Mouse (Mus musculus): ENCODE results near the gene Erp29. TPM values are rescaled to one million over a fixed set of nuclear protein-coding genes. Genes with fewer than 3 reads are reported as not detected.

The Erp29 gene
- polyA plus RNA-seq, 1 experiment: 109 TPM

DNA sequence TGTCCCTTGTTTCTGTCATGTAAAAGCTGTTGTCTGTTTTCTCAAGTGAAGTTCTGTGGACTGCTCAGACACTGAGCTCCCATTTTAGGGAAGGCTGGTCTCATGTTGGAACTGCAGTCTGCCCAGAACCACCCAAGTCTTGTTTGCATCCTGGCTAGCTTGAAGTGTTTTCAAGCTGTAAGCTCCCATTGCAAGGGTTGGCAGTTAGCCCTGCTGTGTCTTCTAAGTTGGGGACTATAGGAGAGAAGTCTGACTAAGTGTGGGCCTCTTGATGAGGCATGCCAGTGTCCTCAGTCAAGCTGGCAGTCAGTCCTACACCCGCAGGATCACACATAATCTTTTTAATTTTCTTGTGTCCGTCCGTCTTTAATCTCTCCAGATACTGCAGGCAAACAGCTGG is 23.4 kb downstream of the Erp29 start:
- Histone ChIP-seq H3K79me2 (ENCODE audit: control insufficient read depth, insufficient read depth) (no peaks in the 10 kb centered on the region), H3K27me3 (ENCODE audit: control insufficient read depth, insufficient read depth, insufficient read length) (no peaks in the 10 kb centered on the region), H3K4me3 (ENCODE audit: insufficient read depth, poor library complexity, severe bottlenecking) (no peak overlapping the region), H3K79me3 (ENCODE audit: low read depth) (no peaks in the 10 kb centered on the region), H3K36me3 (ENCODE audit: control insufficient read depth, insufficient read depth) (peaks cover 99% of the 10 kb centered on the region), H3ac (ENCODE audit: control insufficient read depth, insufficient read length, low read depth) (no peak overlapping the region)
- TF ChIP-seq FOSL1 (IDR thresholded peaks at IDR 0.05; ENCODE audit: insufficient read depth, low read length, poor library complexity, severe bottlenecking): no peak
- no peak for TF ChIP-seq CTCF (IDR thresholded peaks at IDR 0.05; ENCODE audit: control insufficient read depth, insufficient read depth, insufficient read length)
- TF ChIP-seq USF1 (IDR thresholded peaks at IDR 0.05; ENCODE audit: low read depth): no peak
- no peak for TF ChIP-seq MYOD1 (IDR thresholded peaks at IDR 0.05; ENCODE audit: control insufficient read depth, insufficient read length, low read depth)

DNA sequence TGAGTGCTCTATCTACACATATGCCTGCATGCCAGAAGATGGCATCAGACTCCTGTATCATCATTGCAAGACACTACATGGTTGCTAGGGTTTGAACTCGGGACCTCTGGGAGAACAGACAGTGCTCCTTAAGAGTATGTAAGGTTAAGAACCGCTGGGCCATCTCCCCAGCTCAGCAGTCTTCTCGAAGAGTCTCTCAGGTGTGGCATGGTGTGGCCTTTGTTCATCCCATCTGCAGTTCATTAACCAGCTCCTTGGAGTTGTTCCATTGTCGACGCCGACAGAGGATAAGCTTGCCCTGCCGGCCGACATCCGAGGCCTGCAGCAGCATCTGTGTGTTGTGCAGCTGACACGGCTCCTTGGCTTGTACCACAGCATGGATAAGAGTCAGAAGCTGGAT is 29.0 kb downstream of the Erp29 start:
- Histone ChIP-seq H3K79me2 (ENCODE audit: control insufficient read depth, insufficient read depth) (no peaks in the 10 kb centered on the region), H3K79me3 (ENCODE audit: low read depth) (peaks cover 3% of the 10 kb centered on the region), H3K36me3 (ENCODE audit: control insufficient read depth, insufficient read depth) (peaks cover 98% of the 10 kb centered on the region), H3K27me3 (ENCODE audit: control insufficient read depth, insufficient read depth, insufficient read length) (no peaks in the 10 kb centered on the region), H3K4me3 (ENCODE audit: insufficient read depth, poor library complexity, severe bottlenecking) (no peak overlapping the region), H3ac (ENCODE audit: control insufficient read depth, insufficient read length, low read depth) (no peak overlapping the region)
- TF ChIP-seq MYOD1 (IDR thresholded peaks at IDR 0.05; ENCODE audit: control insufficient read depth, insufficient read length, low read depth) (no peak), USF1 (IDR thresholded peaks at IDR 0.05; ENCODE audit: low read depth) (no peak), CEBPB (IDR thresholded peaks at IDR 0.05; ENCODE audit: low read depth) (no peak), MYOG (IDR thresholded peaks at IDR 0.05; ENCODE audit: control insufficient read depth, extremely low read depth, insufficient read length) (no peak), FOSL1 (IDR thresholded peaks at IDR 0.05; ENCODE audit: insufficient read depth, low read length, poor library complexity, severe bottlenecking) (no peak), MAX (IDR thresholded peaks at IDR 0.05) (no peak), CTCF (IDR thresholded peaks at IDR 0.05; ENCODE audit: control insufficient read depth, insufficient read depth, insufficient read length) (no peak)

- no peaks in the 10 kb centered on the region for H3K79me2 ChIP-seq (ENCODE audit: control insufficient read depth, insufficient read depth)
- H3ac ChIP-seq (ENCODE audit: control insufficient read depth, insufficient read length, low read depth): no peak overlapping the region
- H3K27me3 ChIP-seq (ENCODE audit: control insufficient read depth, insufficient read depth, insufficient read length): no peaks in the 10 kb centered on the region
- H3K79me3 ChIP-seq (ENCODE audit: low read depth): peaks cover 3% of the 10 kb centered on the region
- TF ChIP-seq CEBPB (IDR thresholded peaks at IDR 0.05; ENCODE audit: low read depth): no peak
- TF ChIP-seq CTCF (IDR thresholded peaks at IDR 0.05; ENCODE audit: control insufficient read depth, insufficient read depth, insufficient read length): no peak
- TF ChIP-seq USF1 (IDR thresholded peaks at IDR 0.05; ENCODE audit: low read depth): no peak
- TF ChIP-seq MYOD1 (IDR thresholded peaks at IDR 0.05; ENCODE audit: control insufficient read depth, insufficient read length, low read depth): no peak
- TF ChIP-seq MAX (IDR thresholded peaks at IDR 0.05): no peak
- no peak for TF ChIP-seq FOSL1 (IDR thresholded peaks at IDR 0.05; ENCODE audit: insufficient read depth, low read length, poor library complexity, severe bottlenecking)
- no peak for TF ChIP-seq MYOG (IDR thresholded peaks at IDR 0.05; ENCODE audit: control insufficient read depth, extremely low read depth, insufficient read length)
- peaks cover 98% of the 10 kb centered on the region for H3K36me3 ChIP-seq (ENCODE audit: control insufficient read depth, insufficient read depth)
- H3K4me3 ChIP-seq (ENCODE audit: insufficient read depth, poor library complexity, severe bottlenecking): no peak overlapping the region
Observed at GRCm38 (mm10) chr5:121422787-121423186, 29.5 kb downstream of the Erp29 start.

DNA sequence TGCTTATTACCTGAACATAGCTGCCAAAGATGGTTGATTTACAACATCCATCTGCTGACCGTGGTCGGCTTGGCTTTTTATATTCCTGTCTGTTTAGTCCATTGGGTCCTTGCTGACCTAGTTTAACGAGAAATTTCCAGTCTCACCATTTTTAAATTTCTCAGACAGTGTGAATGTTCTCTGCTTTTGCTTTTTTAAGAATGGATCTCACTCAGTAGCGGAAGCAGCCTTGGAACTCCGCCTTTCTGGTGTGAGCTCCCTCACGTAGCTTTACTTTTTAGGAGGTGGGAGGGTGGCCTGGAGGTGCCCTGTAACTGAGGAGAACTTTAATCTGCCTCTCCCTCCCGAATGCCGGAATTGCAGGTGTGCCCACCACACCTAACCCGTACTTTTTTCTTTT is 31.6 kb downstream of the Erp29 start:
- H3K79me3 ChIP-seq (ENCODE audit: low read depth): peaks cover 7% of the 10 kb centered on the region
- H3ac ChIP-seq (ENCODE audit: control insufficient read depth, insufficient read length, low read depth): no peak overlapping the region
- no peaks in the 10 kb centered on the region for H3K27me3 ChIP-seq (ENCODE audit: control insufficient read depth, insufficient read depth, insufficient read length)
- H3K4me3 ChIP-seq (ENCODE audit: insufficient read depth, poor library complexity, severe bottlenecking): no peak overlapping the region
- H3K79me2 ChIP-seq (ENCODE audit: control insufficient read depth, insufficient read depth): peaks cover 7% of the 10 kb centered on the region
- TF ChIP-seq MYOG (IDR thresholded peaks at IDR 0.05; ENCODE audit: control insufficient read depth, extremely low read depth, insufficient read length) (no peak), CTCF (IDR thresholded peaks at IDR 0.05; ENCODE audit: control insufficient read depth, insufficient read depth, insufficient read length) (no peak), MAX (IDR thresholded peaks at IDR 0.05) (no peak), CEBPB (IDR thresholded peaks at IDR 0.05; ENCODE audit: low read depth) (no peak), USF1 (IDR thresholded peaks at IDR 0.05; ENCODE audit: low read depth) (no peak), MYOD1 (IDR thresholded peaks at IDR 0.05; ENCODE audit: control insufficient read depth, insufficient read length, low read depth) (no peak), FOSL1 (IDR thresholded peaks at IDR 0.05; ENCODE audit: insufficient read depth, low read length, poor library complexity, severe bottlenecking) (no peak)
- H3K36me3 ChIP-seq (ENCODE audit: control insufficient read depth, insufficient read depth): peaks cover 97% of the 10 kb centered on the region

DNA sequence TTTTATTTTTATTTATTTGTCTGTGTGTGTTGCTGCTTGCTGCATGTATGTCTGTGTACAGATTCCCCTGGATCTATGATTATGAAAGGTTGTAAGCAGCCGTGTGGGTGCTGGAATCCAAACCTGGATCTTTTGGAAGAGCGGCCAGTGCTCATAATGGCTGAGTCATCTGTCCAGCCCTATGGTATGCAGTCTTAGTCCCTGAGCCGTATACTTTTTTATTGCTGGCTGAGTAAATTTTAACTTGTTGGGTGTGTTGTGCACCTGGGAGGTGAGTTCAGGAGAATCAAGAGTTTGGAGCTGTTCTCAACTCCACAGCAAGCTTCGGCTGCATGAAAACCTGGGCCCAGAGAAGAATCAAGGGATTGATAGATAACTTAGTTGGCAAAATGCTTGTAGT is 41.3 kb downstream of the Erp29 start:
- H3K27me3 ChIP-seq (ENCODE audit: control insufficient read depth, insufficient read depth, insufficient read length): no peaks in the 10 kb centered on the region
- H3K36me3 ChIP-seq (ENCODE audit: control insufficient read depth, insufficient read depth): peaks cover 82% of the 10 kb centered on the region
- TF ChIP-seq CTCF (IDR thresholded peaks at IDR 0.05; ENCODE audit: control insufficient read depth, insufficient read depth, insufficient read length) (no peak), CEBPB (IDR thresholded peaks at IDR 0.05; ENCODE audit: low read depth) (no peak), MYOD1 (IDR thresholded peaks at IDR 0.05; ENCODE audit: control insufficient read depth, insufficient read length, low read depth) (no peak), MYOG (IDR thresholded peaks at IDR 0.05; ENCODE audit: control insufficient read depth, extremely low read depth, insufficient read length) (no peak), USF1 (IDR thresholded peaks at IDR 0.05; ENCODE audit: low read depth) (no peak), FOSL1 (IDR thresholded peaks at IDR 0.05; ENCODE audit: insufficient read depth, low read length, poor library complexity, severe bottlenecking) (no peak), MAX (IDR thresholded peaks at IDR 0.05) (no peak)
- peaks cover 73% of the 10 kb centered on the region for H3K79me3 ChIP-seq (ENCODE audit: low read depth)
- H3K79me2 ChIP-seq (ENCODE audit: control insufficient read depth, insufficient read depth): peaks cover 83% of the 10 kb centered on the region
- no peak overlapping the region for H3K4me3 ChIP-seq (ENCODE audit: insufficient read depth, poor library complexity, severe bottlenecking)
- no peak overlapping the region for H3ac ChIP-seq (ENCODE audit: control insufficient read depth, insufficient read length, low read depth)

GRCm38 (mm10) chr5:121407856-121408255 is 44.5 kb downstream of the Erp29 start:
- Histone ChIP-seq H3ac (ENCODE audit: control insufficient read depth, insufficient read length, low read depth) (no peak overlapping the region), H3K79me2 (ENCODE audit: control insufficient read depth, insufficient read depth) (peaks cover 97% of the 10 kb centered on the region), H3K4me3 (ENCODE audit: insufficient read depth, poor library complexity, severe bottlenecking) (no peak overlapping the region), H3K27me3 (ENCODE audit: control insufficient read depth, insufficient read depth, insufficient read length) (no peaks in the 10 kb centered on the region), H3K79me3 (ENCODE audit: low read depth) (peaks cover 89% of the 10 kb centered on the region), H3K36me3 (ENCODE audit: control insufficient read depth, insufficient read depth) (peaks cover 67% of the 10 kb centered on the region)
- TF ChIP-seq CEBPB (IDR thresholded peaks at IDR 0.05; ENCODE audit: low read depth): no peak
- no peak for TF ChIP-seq MYOG (IDR thresholded peaks at IDR 0.05; ENCODE audit: control insufficient read depth, extremely low read depth, insufficient read length)
- no peak for TF ChIP-seq USF1 (IDR thresholded peaks at IDR 0.05; ENCODE audit: low read depth)
- TF ChIP-seq FOSL1 (IDR thresholded peaks at IDR 0.05; ENCODE audit: insufficient read depth, low read length, poor library complexity, severe bottlenecking): no peak
- no peak for TF ChIP-seq MAX (IDR thresholded peaks at IDR 0.05)
- TF ChIP-seq MYOD1 (IDR thresholded peaks at IDR 0.05; ENCODE audit: control insufficient read depth, insufficient read length, low read depth): no peak
- no peak for TF ChIP-seq CTCF (IDR thresholded peaks at IDR 0.05; ENCODE audit: control insufficient read depth, insufficient read depth, insufficient read length)
